Mouse (Mus musculus): Measurements from ENCODE around the gene Ddx10.

The Ddx10 gene

DNA sequence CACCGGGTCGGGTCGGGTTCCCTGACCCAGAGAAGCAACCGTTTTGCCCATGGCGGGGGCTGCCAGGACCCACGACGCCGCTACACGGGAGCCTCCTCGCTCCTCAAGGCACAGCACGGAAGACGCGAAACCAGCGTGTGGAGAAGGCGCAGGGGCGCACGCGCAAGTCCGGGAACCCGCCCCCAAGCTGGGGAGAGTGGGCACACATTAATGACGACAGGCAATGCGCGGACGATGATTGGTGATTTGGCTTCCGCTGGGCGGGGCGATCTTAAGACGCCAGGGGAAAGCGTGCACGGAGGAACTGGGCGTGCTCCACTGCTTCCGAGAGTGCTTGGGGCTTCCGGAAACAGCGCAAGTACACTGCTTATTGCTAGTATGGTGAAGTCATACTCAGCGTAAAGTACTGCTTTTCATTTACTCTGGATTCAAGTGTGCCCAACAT lies at the start of gene Ddx10:
Ddx10 (minus strand) TSS at position 101 of the 445 bp plus-strand sequence.
- DNase-seq (ENCODE audit: inconsistent age in 2 of 2, low spot score in 1 of 2), result peak; percentile 98 to 99

DNA sequence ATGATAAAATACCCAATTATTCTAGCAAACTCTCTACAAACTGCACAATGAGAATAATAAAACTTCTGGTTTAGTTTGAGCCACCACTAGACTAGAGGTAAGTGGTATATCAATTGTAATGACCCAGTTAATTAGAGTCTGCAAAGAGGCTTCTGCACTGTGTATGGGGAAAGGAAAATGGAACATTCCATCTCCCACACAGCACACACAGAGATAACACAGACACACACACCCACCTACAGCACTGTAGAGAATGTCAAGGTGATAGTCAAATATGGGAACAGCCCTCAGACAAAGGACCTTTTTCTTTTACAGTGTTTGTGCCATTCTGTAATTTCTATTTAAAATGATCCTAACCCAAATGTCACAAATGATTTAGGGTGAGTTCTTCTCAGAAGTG lies 45.0 kb upstream of the Ddx10 start:
- DNase-seq (ENCODE audit: inconsistent age in 2 of 2, low spot score in 1 of 2), result no peak

DNA sequence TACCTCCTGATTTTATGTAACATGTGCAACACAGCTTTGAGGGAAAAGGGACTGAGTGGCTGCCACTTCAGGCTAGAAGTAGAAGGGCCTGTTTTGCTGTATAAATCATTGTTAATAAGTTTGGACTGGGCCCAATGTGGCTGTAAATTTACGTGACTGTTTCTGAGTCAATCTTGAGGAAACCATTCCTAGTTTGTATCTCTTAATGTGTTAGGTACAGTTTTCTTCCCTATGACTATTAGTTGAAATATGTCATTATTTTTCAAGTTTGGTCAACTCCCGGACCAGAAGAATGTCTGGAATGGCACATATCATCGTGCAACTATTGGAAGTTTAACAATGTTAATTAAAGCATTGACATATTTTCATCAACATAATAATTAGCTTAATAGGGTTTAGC lies 42.2 kb upstream of the Ddx10 start:
- DNase-seq (ENCODE audit: inconsistent age in 2 of 2, low spot score in 1 of 2), result no peak

DNA sequence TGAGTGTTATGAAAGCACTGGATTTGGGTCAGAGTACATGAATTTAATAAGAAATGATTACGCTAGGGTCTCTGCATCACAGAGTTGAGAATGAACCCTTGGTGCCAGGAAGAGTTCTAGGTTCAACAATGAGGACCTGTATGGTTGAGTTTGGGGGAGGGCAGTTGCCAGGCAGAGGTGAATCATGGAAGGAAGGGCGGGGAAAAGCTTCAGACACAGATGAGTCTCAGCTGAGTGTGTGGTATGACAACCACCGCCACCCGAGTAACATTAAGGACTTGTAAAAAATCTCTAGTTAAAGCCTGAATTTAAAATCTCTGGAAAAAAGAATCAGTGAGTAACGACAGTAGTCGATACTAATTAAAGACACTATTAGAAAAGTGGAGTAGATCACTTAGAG lies 38.9 kb upstream of the Ddx10 start:
- no peak for DNase-seq (ENCODE audit: inconsistent age in 2 of 2, low spot score in 1 of 2)

DNA sequence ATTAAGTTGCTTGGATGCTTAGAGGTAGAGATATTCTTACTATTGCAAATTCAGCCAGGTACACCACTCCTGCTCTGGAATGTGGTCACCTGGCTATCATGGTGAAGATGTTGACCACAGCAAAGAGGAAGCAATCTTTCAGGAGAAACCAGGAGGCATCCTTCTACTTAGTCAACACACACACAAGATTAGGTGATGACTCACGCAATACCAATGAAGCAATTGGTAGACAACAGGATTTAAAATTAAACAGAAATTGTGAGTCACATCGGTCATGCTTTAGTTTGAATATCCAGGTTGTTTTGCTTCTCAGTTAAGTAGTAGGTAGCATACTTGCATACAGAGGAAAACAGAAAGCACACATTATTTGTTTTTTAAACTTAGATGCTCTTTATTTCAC lies 31.1 kb upstream of the Ddx10 start:
- DNase-seq (ENCODE audit: inconsistent age in 2 of 2, low spot score in 1 of 2), result no peak

DNA sequence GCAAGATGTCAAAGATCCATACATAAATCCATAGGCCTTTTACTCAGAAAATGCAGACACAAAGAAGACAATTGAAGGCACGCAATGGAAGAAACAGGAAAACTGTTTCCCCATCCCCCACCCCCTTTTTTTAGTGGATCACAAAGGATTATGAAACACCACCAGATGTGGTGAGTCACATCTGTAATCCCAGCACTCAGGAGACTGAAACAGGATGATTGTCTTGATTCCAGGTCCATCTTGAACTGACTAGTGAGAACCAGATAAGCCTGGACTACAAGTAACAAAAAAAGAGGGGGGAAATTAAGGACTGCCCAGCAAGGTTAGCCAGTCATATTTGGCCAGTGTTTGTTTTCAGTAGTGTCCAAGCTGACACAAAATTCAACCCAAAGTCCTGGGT lies 28.5 kb upstream of the Ddx10 start:
- no peak for DNase-seq (ENCODE audit: inconsistent age in 2 of 2, low spot score in 1 of 2)

DNA sequence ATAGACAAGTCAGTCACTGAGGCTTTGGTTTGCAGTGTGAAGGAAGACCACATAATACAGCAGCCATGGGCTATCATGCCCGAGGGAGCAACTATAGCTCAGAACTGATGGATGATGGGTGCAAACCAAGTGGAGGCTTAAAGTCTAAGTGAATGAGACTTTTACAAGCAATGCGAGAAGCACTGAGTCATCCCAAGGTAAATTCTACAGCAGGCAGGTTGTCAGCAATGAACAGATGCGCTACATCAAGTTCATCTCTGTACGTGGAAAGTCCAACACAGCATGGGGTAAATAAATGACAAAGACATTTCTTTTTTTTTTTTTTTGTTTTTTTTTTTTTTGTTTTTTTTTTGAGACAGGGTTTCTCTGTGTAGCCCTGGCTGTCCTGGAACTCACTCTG lies 24.9 kb upstream of the Ddx10 start:
- no peak for DNase-seq (ENCODE audit: inconsistent age in 2 of 2, low spot score in 1 of 2)

DNA sequence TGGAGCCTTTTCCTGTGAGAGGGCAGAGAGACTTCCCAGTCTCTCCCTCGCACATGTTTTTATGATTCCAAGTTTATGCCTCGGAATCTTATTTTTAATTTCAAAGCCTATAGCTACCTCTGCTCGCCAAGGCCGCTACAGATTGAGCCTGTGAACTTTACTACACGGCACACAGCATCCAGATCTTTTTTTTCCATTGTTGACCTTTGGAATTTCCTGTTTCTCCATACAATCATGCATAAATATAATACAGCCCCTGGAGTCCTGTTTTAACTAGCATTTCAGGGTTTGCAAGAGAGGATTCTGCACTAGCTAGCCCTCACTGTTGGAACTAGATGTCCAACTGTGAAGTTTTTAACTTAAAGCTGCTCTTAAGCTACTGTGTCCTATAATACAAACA lies 24.4 kb upstream of the Ddx10 start:
- no peak for DNase-seq (ENCODE audit: inconsistent age in 2 of 2, low spot score in 1 of 2)

DNA sequence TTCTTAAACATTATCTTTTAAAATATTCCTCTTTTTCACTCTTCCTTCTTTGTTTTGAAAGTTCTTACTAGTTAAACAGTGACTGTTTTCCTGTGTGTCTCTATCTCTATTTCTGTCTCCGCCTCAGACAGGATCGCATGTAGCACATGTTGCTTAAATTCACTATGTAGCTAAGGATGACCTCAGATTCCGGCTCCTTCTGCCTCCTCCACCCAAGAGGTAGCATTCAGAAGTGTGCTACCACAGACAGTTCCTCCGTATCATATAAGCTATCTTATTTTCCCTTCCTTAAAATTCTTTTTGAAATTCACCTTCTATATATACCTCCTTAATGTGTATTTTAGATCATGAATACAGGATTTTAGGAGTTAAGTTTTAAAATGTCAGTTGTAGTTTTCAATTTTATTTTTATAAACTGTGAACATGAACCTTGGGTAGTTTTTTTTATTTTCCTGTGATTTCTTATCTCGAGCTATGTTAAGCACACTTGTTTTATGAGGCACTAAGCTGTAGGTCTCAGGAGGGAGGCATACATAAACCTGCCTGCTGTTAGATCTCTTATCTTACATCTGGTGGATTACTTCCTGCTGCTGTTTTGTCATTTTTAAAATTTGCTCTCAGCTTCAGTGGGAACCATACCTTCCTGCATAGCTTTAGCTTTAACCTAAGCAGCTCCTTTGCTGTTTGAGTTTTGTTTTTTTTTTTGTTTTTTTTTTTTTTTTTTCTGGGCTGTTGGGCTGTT lies 23.6 kb upstream of the Ddx10 start:
- DNase-seq (ENCODE audit: inconsistent age in 2 of 2, low spot score in 1 of 2), result no peak

DNA sequence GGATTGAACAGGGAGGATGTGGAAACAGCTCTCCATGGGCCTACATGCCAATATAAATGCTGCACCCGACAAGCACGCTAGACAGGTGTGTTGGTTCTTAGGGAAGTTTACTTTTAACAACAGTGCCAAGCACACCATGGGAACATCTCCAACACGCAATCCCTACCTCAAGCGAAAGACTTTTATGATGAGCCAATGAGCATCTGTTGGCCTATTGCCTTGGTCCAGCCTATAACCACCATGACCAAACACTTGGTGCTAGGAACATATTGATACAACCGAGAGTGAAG lies 21.6 kb upstream of the Ddx10 start:
- DNase-seq (ENCODE audit: inconsistent age in 2 of 2, low spot score in 1 of 2), result no peak

DNA sequence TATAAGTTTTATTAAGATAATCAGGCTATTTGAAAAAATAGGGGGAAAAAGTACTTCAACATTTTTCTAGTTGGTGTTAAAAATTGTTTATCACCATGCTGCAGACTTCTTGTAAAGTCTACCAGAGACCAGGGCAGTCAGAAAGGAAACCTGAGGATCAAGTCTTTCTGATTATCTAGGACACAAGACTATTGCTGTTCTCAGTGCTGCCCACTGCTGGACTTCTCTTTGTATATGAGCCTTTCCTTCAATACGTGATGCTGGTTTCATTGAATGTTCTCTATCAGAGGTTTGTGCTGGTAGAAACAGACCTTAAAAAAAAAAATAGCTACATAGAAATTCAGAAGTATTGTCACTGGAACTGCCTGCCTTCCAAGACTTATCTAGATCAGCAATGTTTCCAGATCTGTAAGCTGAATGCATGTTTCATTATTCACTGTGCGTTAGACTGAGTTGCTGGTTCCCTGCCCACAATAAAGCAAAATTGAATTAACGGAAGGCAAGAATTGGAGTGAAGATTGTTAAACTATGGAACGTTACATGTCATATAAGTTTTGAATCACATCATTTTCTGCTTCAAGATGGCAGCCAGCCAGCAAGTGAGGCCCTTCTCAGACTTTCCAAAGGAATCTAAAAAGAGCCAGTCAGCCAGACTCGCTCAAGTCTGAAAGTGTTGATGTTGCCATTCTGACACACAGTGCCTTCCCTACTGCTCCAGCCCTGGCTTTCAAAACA lies 21.0 kb upstream of the Ddx10 start:
- DNase-seq (ENCODE audit: inconsistent age in 2 of 2, low spot score in 1 of 2), result peak in 1 of 2 experiments; percentile 43

DNA sequence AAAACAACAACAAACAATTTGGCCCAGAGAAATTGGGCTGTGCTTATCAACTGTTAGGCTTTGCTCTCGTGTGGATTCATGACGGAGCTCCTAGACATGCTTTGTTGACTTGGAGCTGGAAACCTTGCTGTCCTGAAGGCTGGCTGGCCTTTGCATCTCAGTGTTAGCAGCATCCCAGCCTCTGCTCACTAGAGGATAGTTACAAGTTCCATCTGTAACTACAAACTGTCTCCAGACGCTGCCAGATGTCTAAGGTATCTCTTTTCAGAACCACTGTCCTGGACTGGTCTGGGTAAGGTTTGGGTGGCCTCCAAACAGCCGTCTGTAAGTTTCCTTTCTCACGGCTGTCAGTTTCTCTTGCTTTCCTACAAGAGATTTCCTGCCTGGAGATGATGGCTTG lies 20.2 kb upstream of the Ddx10 start:
- DNase-seq (ENCODE audit: inconsistent age in 2 of 2, low spot score in 1 of 2), result no peak

DNA sequence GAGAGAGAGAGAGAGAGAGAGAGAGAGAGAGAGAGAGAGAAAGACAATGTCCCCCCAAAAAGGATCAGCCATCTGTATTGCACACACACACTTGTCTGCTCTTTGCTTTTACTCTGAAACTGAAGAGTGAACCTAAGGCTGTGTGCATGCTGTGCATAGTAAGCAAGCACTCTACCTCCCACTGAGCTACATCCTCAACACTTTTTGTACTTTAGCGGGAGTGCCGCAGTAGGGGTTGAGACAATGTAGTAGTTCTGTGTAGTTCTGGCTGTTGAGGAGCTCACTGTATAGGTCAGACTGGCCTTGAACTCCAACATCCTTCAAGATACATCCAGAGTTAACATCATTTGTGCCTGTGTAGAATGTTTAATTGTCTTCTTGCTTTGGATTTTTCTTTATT lies 17.7 kb upstream of the Ddx10 start:
- no peak for DNase-seq (ENCODE audit: inconsistent age in 2 of 2, low spot score in 1 of 2)

DNA sequence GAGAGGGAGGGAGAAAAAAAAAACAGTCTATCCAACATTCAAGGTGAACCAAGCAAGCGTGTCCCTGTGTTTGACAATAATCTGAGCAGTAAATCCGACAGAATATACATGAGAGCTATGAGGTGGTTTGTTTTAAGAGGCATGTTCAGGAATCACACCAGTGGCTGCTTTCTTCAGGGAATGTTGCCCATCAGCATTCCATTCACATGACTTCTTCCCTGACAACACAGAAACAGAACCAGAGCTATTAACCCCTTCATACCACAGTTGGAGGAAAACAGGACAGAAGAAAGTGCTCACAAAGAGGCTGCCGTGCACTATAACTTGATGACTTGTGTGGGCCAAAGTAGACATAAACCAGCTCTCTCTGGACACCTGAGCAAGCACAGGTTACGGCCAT lies 16.5 kb upstream of the Ddx10 start:
- DNase-seq (ENCODE audit: inconsistent age in 2 of 2, low spot score in 1 of 2), result no peak

DNA sequence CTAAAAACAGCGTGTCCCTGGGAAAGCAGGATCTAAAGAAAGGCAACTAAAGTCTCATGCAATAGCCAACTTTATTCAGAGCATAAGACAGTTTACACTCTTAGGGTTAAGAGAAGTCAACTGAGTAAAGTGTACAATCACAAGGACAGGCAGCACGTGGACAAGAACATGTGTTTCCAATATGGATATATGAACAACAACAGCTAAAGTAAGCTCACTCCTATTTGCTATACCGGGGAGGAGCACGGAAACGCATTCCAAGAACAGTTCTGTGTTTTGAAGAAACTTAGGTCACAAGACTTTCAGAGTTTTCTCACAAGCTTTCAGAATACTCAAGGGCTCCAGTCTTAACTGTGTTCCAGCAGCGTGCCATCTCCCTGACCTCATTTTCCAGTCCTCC lies 10.3 kb upstream of the Ddx10 start:
- peak in 1 of 2 experiments; percentile 40 for DNase-seq (ENCODE audit: inconsistent age in 2 of 2, low spot score in 1 of 2)

DNA sequence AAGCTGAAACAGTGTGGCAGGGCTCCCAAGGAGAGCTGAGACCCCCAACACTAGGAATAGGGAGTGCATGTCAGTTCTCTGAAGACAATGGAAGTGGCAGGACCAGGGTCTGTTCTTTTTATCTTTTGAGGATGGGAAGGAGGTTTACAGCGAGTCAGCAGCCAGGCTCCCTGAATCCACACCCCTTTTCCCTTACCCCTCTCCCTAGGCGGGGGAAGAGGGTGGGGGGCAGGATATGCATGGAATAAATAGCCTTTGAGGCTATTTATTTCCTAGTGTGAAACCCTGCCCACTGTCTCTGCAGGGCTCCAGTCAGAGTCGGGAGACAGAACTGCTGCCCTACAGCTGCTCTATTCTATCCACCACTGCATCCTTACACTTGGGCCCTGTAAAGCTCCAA lies 9.9 kb upstream of the Ddx10 start:
- no peak for DNase-seq (ENCODE audit: inconsistent age in 2 of 2, low spot score in 1 of 2)

DNA sequence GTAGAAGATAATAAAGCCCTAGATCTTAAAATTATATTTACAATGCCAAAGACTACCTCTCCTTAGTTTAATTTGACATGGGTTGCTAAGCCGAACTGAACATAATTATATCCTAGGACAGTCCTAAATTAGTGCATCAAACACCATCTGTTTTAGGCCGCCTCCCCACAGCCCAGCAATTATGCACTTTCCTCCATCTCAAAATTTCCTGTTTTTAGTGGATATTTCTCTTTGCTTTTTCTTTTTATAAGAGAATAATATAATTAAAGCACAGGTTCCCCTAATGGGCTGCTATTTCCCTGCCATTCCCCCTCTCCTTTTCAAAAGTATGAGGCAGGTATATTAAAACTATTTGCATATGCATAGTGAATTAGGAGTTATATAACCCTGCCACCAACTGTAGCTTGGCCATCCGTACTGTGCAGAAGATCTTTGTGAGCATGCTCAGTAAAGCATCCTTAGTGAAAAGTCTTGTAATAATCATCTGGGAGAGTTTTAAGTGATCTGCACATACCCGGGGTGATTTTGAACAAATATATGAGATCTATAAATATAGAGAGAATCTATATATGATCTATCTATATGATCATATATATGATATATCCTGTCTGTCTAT lies 8.9 kb upstream of the Ddx10 start:
- no peak for DNase-seq (ENCODE audit: inconsistent age in 2 of 2, low spot score in 1 of 2)

DNA sequence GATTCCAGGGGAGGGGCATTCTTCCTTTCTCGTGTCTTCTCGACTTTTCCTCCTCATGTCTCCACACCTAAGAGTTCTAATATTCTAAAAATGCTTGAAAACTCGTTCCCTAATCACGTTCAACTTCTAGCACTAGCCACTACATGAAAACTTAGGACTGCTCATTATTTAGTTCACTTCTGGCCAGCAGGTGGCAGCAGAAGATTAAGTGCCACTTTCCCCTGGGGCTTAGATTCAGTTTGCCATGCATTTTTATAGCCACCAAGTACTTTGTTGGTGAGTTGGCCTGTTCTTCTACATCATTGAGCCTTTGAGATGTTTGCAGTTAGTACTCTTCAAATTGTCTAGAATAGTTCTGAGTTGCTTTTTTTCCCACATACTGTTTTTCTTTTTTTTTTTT lies 6.5 kb upstream of the Ddx10 start:
- peak; percentile 64 to 91 for DNase-seq (ENCODE audit: inconsistent age in 2 of 2, low spot score in 1 of 2)

DNA sequence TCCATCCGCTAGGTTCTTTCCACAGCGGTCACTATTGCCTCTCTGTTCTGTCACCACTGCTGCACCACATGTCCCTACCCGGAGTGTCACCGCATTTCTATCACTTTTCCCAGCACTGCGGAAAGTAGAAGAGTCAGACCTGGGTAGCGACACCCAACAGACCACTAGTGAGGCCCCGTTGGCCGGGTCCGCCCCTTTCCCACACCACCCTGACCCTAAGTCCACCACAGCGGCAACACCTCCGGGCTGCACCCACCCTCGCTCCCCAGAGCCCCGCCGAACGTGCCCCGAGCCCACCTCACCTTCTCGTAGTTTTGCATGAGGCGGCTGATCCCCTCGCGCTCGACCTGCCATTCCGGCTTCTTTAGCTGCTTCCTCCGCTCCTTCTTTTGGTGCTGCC lies 337 bp downstream of the Ddx10 start:
- DNase-seq (ENCODE audit: inconsistent age in 2 of 2, low spot score in 1 of 2), result no peak

DNA sequence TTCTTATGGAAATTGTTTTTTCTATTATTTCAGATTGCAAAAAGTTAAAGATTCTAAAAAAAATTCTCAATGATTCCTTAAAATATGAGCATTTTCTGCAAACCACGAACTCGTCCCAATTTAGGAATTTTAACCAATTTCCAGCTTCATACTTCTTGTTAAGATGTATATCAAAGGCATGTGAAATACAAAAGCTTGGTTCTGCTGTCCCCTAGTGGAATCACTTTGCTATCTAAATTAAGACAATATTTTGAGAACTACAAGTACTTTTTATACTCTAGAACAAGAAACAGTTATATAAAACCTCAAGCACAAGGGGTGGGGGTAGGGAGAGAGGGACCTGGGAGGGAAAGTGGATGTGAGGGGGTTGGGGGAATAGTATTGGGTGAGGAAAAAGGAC lies 29.7 kb downstream of the Ddx10 start:
- no peak for DNase-seq (ENCODE audit: inconsistent age in 2 of 2, low spot score in 1 of 2)

DNA sequence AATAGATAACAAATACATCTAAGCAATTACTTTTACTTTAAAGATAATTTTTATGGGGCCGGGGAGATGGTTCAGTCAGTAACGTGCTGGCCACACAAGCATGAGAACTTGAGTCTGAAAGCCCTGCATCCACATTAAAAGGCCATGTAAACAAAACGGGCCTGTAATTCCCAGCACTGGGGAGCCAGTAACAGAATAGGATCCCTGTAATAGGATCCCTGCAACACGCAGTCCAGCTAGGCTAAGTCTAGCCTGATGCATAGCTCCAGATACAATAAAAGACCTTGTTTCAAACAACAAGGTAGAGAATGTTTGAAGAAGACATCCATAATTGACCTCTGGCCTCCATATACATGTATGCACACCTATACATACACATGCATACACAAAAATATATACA lies 39.6 kb downstream of the Ddx10 start:
- no peak for DNase-seq (ENCODE audit: inconsistent age in 2 of 2, low spot score in 1 of 2)

DNA sequence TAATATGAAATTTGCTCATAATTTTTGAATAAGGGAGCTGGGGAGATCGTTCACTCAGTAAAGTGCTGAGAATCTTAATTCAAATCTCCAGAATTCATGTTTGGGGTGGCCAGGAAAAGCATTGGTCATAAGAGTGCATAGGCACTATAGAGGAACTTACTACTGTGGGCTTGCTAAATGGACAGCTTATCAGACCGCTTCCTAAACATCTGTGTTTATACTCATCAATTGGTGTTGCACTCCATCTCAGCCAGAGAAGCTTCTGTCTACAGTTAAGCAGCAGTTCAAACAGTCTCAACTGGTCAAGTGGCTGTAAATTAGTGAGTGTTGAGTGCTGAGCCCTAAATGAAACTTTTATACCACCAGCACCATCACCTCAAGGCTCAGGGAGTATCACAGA lies 73.3 kb downstream of the Ddx10 start:
- DNase-seq (ENCODE audit: inconsistent age in 2 of 2, low spot score in 1 of 2), result no peak
